Mouse (Mus musculus) kidney, embryonic 14.5 days (tissue): Measurements from ENCODE around the gene Sh3bp4. TPM values are rescaled to one million over a fixed set of nuclear protein-coding genes. Genes with fewer than 3 reads are reported as not detected.

ENCODE experiments used
- ATAC-seq: fragments of 200-750 bp; cut with Nextera tagmentation; 2 replicates; pipeline ENCODE4 v1.8.0; 2017; ENCODE audit warnings: moderate number of reproducible peaks, mild to moderate bottlenecking, moderate TSS enrichment, moderate library complexity; ENCODE audit not compliant: low FRiP score, low TSS enrichment
- H3K27ac ChIP-seq: fragments of 300-500 bp; sonication (generic); 2 replicates; pipeline ENCODE4 v1.5.1; 2014; ENCODE audit warnings: low read depth, mild to moderate bottlenecking, low read length, moderate library complexity, mixed read lengths
- H3K27me3 ChIP-seq: fragments of 300-500 bp; sonication (generic); 2 replicates; pipeline ENCODE4 v1.6.1; 2014; ENCODE audit warnings: mild to moderate bottlenecking, low read length; ENCODE audit not compliant: control insufficient read depth, insufficient read depth
- H3K36me3 ChIP-seq: fragments of 300-500 bp; sonication (generic); 2 replicates; pipeline ENCODE4 v1.6.1; 2014; ENCODE audit warnings: low read length, mixed read lengths; ENCODE audit not compliant: control insufficient read depth, insufficient read depth
- H3K4me1 ChIP-seq: fragments of 300-500 bp; sonication (generic); 2 replicates; pipeline ENCODE4 v1.6.1; 2014; ENCODE audit warnings: low read length, mixed read lengths; ENCODE audit not compliant: control insufficient read depth, insufficient read depth
- H3K4me2 ChIP-seq: fragments of 300-500 bp; sonication (generic); replicated peaks from 2 replicates; pipeline ENCODE4 v1.6.1; 2014; ENCODE audit warnings: low read depth, mild to moderate bottlenecking, low read length
- H3K4me3 ChIP-seq: fragments of 300-500 bp; sonication (generic); 2 replicates; pipeline ENCODE4 v1.5.1; 2014; ENCODE audit warnings: mild to moderate bottlenecking, low read length
- H3K9ac ChIP-seq: fragments of 300-500 bp; sonication (generic); 2 replicates; pipeline ENCODE4 v1.6.1; 2014; ENCODE audit warnings: low read depth, mild to moderate bottlenecking, low read length, moderate library complexity
- H3K9me3 ChIP-seq: fragments of 300-500 bp; sonication (generic); 2 replicates; pipeline ENCODE4 v1.6.1; 2016; ENCODE audit warnings: low read length; ENCODE audit not compliant: control insufficient read depth
- WGBS: fragments of 180-500 bp; shearing (Covaris S2); extraction: QIAGEN DNeasy Blood & Tissue Kit; methylation state at CpG from one replicate; pipeline ENCODE4 v1.1.7; 2014; 5-methylcytosine and 5-hydroxymethylcytosine counted together
- polyA plus RNA-seq: library from polyadenylated mRNA; unstranded; fragments of >200 nt; fragmentation: Nextera tagmentation; extraction: Ambion mirVana; gene quantifications from 2 replicates; pipeline ENCODE4 v1.2.1, GENCODE M21; 2014

The Sh3bp4 gene
- polyA plus RNA-seq, 1 experiment from 2014 or later, result 26.1 TPM

DNA sequence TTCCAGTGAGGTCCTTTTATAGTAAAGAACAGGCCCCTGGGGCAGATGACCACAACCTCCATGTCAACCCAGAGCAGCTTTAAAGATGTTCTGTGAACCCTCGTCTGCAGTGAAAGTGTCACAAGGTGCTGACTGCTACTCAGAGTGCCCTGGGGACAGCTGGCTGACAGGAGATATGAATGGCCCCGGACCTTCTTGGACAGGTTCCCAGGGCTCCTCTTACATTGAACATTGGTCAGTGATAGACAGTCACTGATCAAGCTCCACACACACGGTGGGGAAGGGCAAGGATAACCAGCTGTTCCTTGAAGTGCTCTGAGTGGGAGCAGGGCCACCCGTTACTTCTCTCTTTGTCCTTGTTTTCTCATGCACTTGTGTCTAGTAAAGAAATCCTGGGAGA lies 50.1 kb downstream of the Sh3bp4 start:
- Histone ChIP-seq H3K27me3 (no peaks in the 10 kb centered on the region), H3K27ac (no peak overlapping the region), H3K4me3 (no peak overlapping the region), H3K36me3 (no peaks in the 10 kb centered on the region), H3K9me3 (no peaks in the 10 kb centered on the region), H3K9ac (no peak overlapping the region), H3K4me1 (peaks cover 23% of the 10 kb centered on the region), H3K4me2 (no peak overlapping the region)
- 48% methylated on average over 4 of the region's 4 CpGs for WGBS
- no peak for ATAC-seq

- H3K36me3 ChIP-seq, result no peaks in the 10 kb centered on the region
- H3K27ac ChIP-seq, result no peak overlapping the region
- H3K9me3 ChIP-seq, result no peaks in the 10 kb centered on the region
- no peak overlapping the region for H3K4me3 ChIP-seq
- no peak overlapping the region for H3K9ac ChIP-seq
- no peak overlapping the region for H3K4me2 ChIP-seq
- WGBS, result 70% methylated on average over 8 of the region's 8 CpGs
- no peak for ATAC-seq
- no peaks in the 10 kb centered on the region for H3K27me3 ChIP-seq
- H3K4me1 ChIP-seq, result peaks cover 26% of the 10 kb centered on the region
These were observed 51.3 kb downstream of the Sh3bp4 start for GRCm38 (mm10) chr1:89121466-89121865.

DNA sequence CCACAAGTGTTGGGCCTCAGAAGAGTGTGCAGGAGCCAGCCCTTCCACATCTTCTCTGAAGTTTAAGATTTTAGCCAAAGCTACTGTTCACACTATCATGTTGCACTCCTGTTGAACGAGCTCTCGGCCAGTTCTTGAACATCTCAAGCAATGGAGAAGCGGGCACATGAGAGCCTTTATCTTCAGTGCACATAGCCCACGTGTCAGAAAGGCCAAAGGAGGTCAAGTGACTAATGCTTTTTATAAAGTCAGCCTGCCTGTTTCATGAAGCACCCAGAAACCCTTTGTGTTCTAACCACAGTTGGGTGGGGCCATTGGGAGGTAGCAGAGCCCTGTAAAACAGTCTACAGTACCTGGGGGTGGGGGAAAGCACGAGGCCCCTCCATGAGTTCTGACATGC lies 52.2 kb downstream of the Sh3bp4 start:
- WGBS, result 74% methylated on average over 5 of the region's 5 CpGs
- peaks cover 24% of the 10 kb centered on the region for H3K4me1 ChIP-seq

DNA sequence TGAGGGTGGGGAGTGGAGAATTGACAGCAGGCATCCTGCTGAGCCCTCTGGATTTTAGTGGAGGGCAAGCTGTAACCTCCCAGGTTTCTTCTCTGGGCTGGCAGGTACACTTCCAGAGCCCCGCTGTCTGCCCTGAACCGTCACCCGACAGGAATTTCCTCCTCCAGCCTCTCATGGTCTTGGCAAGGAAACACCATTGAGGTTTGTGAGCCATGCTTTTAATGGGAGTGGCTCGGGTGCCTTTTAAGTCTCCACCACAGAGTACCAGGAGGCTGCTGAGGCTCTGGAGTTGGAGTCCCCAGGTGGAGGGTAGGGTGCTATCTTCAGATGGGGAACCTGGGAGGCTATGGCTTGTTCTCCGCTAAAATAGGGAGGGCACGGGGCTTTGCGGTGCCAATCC lies 53.9 kb downstream of the Sh3bp4 start:
- H3K4me1 ChIP-seq, result 0 out of 2 replicates have a peak, but pooled peaks cover 17% of the 10 kb centered on the region
- no peak for ATAC-seq
- no peak overlapping the region for H3K9ac ChIP-seq
- WGBS, result 67% methylated on average over 7 of the region's 7 CpGs
- peaks cover 3% of the 10 kb centered on the region; the same call in 1 of the 2 replicates for H3K9me3 ChIP-seq
- H3K27ac ChIP-seq, result no peak overlapping the region
- H3K4me3 ChIP-seq, result no peak overlapping the region
- H3K27me3 ChIP-seq, result no peaks in the 10 kb centered on the region
- no peak overlapping the region for H3K4me2 ChIP-seq
- H3K36me3 ChIP-seq, result no peaks in the 10 kb centered on the region

More for the DNA sequence above, 52.2 kb downstream of the Sh3bp4 start:
- no peak for ATAC-seq
- Histone ChIP-seq H3K27ac (no peak overlapping the region), H3K36me3 (no peaks in the 10 kb centered on the region), H3K9ac (no peak overlapping the region), H3K4me2 (no peak overlapping the region), H3K27me3 (no peaks in the 10 kb centered on the region), H3K4me3 (no peak overlapping the region), H3K9me3 (peaks cover 3% of the 10 kb centered on the region; the same call in 1 of the 2 replicates)

DNA sequence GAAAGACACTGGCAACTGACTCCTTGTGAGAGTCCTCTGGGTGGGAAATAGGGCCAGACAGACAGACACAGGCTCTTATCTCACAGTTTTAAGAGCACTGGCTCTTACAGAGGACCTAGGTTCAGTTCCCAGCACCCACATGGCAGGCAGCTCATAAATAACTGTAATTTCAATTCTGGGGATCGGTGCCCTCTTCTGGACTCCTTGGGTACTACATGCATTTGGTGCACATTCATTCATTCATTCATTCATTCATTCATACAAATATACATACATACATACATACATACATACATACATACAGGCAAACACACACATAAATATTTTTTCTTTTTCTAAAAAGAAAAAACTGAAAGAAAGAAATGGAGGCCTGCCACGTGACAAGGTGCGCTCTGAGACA lies 56.9 kb downstream of the Sh3bp4 start:
- no peak overlapping the region for H3K4me2 ChIP-seq
- 96% methylated on average over 3 of the region's 3 CpGs for WGBS
- H3K4me1 ChIP-seq, result 0 out of 2 replicates have a peak, but pooled peaks cover 12% of the 10 kb centered on the region
- peaks cover 3% of the 10 kb centered on the region; the same call in 1 of the 2 replicates for H3K9me3 ChIP-seq
- H3K9ac ChIP-seq, result no peak overlapping the region
- no peaks in the 10 kb centered on the region for H3K27me3 ChIP-seq
- no peak overlapping the region for H3K27ac ChIP-seq
- no peak overlapping the region for H3K4me3 ChIP-seq
- ATAC-seq, result no peak
- H3K36me3 ChIP-seq, result no peaks in the 10 kb centered on the region

DNA sequence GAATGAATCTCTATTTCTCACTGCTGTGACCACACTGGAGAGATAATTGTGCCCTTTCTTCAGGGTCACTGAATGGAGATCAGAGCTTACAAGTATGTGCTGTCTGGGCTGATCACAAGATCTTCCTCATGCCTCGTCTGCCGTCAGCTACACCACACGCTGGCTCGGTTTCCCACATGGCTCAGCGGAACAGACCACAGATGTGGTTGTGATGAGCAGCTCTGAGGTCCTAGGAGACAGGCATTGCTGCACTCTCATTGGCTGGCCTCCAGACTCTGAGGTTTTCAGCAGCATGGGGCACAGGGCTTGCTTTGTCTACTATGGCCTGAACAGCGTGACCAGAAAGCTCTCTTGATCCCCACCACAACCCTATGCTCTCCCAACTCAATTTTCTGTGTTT lies 60.2 kb downstream of the Sh3bp4 start:
- no peak overlapping the region for H3K4me2 ChIP-seq
- ATAC-seq, result no peak
- no peaks in the 10 kb centered on the region for H3K36me3 ChIP-seq
- H3K27ac ChIP-seq, result no peak overlapping the region
- 0 out of 2 replicates have a peak, but pooled peaks cover 6% of the 10 kb centered on the region for H3K4me1 ChIP-seq
- no peak overlapping the region for H3K4me3 ChIP-seq
- H3K9me3 ChIP-seq, result peaks cover 3% of the 10 kb centered on the region; the same call in 1 of the 2 replicates
- WGBS, result 88% methylated on average over 6 of the region's 6 CpGs
- no peak overlapping the region for H3K9ac ChIP-seq
- H3K27me3 ChIP-seq, result no peaks in the 10 kb centered on the region

- H3K4me2 ChIP-seq, result no peak overlapping the region
- H3K27me3 ChIP-seq, result no peaks in the 10 kb centered on the region
- no peaks in the 10 kb centered on the region for H3K36me3 ChIP-seq
- no peak overlapping the region for H3K4me3 ChIP-seq
- no peak for ATAC-seq
- no peak overlapping the region for H3K27ac ChIP-seq
- H3K9me3 ChIP-seq, result peaks cover 3% of the 10 kb centered on the region; the same call in 1 of the 2 replicates
- H3K4me1 ChIP-seq, result 0 out of 2 replicates have a peak, but pooled peaks cover 4% of the 10 kb centered on the region
- H3K9ac ChIP-seq, result no peak overlapping the region
- 81% methylated on average over 14 of the region's 14 CpGs for WGBS
These were observed 60.9 kb downstream of the Sh3bp4 start for GRCm38 (mm10) chr1:89131018-89131540.

GRCm38 (mm10) chr1:89131707-89132106 lies 61.5 kb downstream of the Sh3bp4 start:
- Histone ChIP-seq H3K4me2 (no peak overlapping the region), H3K9ac (no peak overlapping the region), H3K27me3 (no peaks in the 10 kb centered on the region), H3K9me3 (peaks cover 3% of the 10 kb centered on the region; the same call in 1 of the 2 replicates), H3K27ac (no peak overlapping the region), H3K36me3 (no peaks in the 10 kb centered on the region), H3K4me1 (0 out of 2 replicates have a peak, but pooled peaks cover 4% of the 10 kb centered on the region), H3K4me3 (no peak overlapping the region)
- WGBS, result 93% methylated on average over 8 of the region's 8 CpGs
- no peak for ATAC-seq

DNA sequence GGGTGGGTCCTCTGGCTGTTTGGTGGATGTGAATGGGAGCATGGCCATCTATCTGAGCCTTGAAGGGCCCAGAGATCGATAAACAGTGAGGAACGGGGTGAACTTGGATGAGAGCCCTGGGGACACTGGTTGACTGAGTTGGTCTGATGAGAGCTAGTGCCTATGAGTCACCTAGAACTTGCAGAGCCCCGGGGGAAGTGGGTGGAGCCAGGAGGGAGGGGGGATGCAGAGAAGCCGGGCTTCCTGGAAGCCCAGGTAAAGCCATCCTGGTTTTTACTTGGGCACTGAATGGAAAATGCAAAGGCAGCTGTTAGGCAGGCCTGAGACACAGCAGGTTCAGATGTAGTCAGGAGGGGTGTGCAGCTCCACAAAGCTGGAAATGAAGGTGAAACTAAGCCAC lies 63.1 kb downstream of the Sh3bp4 start:
- 58% methylated on average over 4 of the region's 4 CpGs for WGBS
- Histone ChIP-seq H3K27ac (no peak overlapping the region), H3K27me3 (no peaks in the 10 kb centered on the region), H3K36me3 (peaks cover under 1% of the 10 kb centered on the region; the same call in 1 of the 2 replicates), H3K9ac (no peak overlapping the region), H3K4me2 (no peak overlapping the region), H3K4me3 (no peak overlapping the region), H3K9me3 (no peaks in the 10 kb centered on the region), H3K4me1 (peaks cover 14% of the 10 kb centered on the region; the same call in 1 of the 2 replicates)
- ATAC-seq, result no peak
